Mouse (Mus musculus): ENCODE measurements around the gene Rap1a. TPM values are rescaled to one million over a fixed set of nuclear protein-coding genes. Genes with fewer than 3 reads are reported as not detected.

Gene Rap1a
- polyA plus RNA-seq, 1 experiment from 2014 or later: 84.3 TPM

DNA sequence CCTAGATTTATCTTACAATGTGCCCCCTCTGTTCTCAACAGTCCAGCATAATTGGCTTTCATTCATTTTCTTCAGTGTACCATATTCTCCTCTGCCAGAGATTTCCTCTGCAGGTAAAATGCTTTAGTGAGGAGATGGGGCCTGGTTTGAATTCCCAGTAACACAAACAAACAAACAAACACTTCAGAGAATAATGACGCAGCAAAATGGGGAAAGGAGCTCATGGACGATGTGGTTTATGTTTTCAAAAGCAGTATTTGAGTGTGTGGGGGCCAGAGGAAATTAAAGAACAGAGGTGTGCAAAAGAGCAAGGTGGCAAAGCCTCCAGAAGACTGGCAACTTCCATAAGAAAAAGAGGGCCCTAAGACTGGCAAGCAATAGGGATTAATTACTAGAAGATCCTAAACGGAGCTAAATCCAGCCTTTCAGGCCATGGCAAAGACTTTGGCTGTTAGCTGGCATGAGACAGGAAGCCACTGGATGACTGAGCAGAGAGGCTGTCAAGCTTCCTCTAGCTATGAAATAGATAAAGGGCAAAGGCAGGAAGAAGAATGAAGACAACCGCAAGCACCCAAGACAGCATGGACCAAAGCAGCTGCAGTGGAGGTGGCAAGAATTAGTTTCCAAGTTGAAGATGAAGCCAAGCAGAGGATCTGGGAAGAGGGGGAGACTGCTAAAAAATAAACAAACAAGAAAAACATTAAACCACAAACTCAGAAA is 37.8 kb downstream of the Rap1a start:
- ATAC-seq (replicated peaks; ENCODE audit: low FRiP score) (no peak), DNase-seq (ENCODE audit: low spot score) (no peak)
- 73% methylated on average over 4 of the region's 4 CpGs for WGBS
- Histone ChIP-seq H3K9me3 (ENCODE audit: control insufficient read depth, low read length) (no peaks in the 10 kb centered on the region), H3K4me2 (ENCODE audit: low read depth, low read length, severe bottlenecking) (no peak overlapping the region), H3K27me3 (ENCODE audit: control insufficient read depth, insufficient read depth, low read length) (no peaks in the 10 kb centered on the region), H3K4me3 (ENCODE audit: low read depth, low read length) (no peak overlapping the region), H3K9ac (ENCODE audit: low read length) (no peak overlapping the region), H3K27ac (ENCODE audit: low read depth, low read length) (no peak overlapping the region), H3K36me3 (ENCODE audit: control insufficient read depth, insufficient read depth, low read length) (no peaks in the 10 kb centered on the region), H3K4me1 (replicated peaks; ENCODE audit: control insufficient read depth, insufficient read depth, low read length) (no peaks in the 10 kb centered on the region)

DNA sequence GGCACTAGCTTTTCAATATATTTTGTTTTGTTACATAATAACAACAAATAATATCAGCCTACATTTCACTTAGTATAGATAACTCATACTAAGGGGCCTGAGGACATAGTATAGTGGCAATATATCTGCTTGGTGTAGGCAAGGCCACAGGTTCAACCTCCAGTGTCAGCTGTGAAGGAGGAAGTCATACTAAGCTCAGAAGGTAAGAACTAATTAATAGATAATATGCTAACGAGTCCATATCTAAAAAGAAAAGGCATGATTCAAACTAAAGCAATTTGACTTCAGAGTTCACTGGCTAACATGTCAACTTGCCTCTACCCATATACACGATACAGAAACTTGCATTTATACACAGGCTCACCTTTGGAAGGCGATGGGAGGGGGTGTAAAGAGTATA is 41.1 kb downstream of the Rap1a start:
- no peak for ATAC-seq (replicated peaks; ENCODE audit: low FRiP score)
- H3K9ac ChIP-seq (ENCODE audit: low read length): no peak overlapping the region
- H3K4me2 ChIP-seq (ENCODE audit: low read depth, low read length, severe bottlenecking): no peak overlapping the region
- DNase-seq (ENCODE audit: low spot score): no peak
- 96% methylated on average over 3 of the region's 3 CpGs for WGBS
- no peaks in the 10 kb centered on the region for H3K9me3 ChIP-seq (ENCODE audit: control insufficient read depth, low read length)
- no peaks in the 10 kb centered on the region for H3K27me3 ChIP-seq (ENCODE audit: control insufficient read depth, insufficient read depth, low read length)
- no peak overlapping the region for H3K4me3 ChIP-seq (ENCODE audit: low read depth, low read length)
- H3K36me3 ChIP-seq (ENCODE audit: control insufficient read depth, insufficient read depth, low read length): no peaks in the 10 kb centered on the region
- no peaks in the 10 kb centered on the region for H3K4me1 ChIP-seq (replicated peaks; ENCODE audit: control insufficient read depth, insufficient read depth, low read length)
- H3K27ac ChIP-seq (ENCODE audit: low read depth, low read length): no peak overlapping the region

DNA sequence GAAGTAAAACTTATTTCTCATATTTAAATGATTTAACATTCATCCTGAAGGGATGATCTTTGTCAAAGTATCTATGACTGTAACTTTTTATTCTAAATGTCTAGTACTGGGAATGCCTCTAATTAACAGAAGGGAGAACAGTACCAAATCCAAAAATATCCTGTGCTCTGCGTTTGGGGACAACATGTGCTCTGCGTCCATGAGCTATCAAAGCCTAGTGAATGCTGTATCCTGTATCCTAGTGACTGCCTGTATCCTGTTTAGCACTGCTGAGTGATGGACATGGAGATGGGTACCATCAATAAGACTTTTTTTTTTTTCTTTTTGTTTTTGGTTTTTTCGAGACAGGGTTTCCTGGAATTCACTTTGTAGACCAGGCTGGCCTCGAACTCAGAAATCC is 42.5 kb downstream of the Rap1a start:
- DNase-seq (ENCODE audit: low spot score) (no peak), ATAC-seq (replicated peaks; ENCODE audit: low FRiP score) (no peak)
- Histone ChIP-seq H3K4me1 (replicated peaks; ENCODE audit: control insufficient read depth, insufficient read depth, low read length) (no peaks in the 10 kb centered on the region), H3K4me2 (ENCODE audit: low read depth, low read length, severe bottlenecking) (no peak overlapping the region), H3K27me3 (ENCODE audit: control insufficient read depth, insufficient read depth, low read length) (no peaks in the 10 kb centered on the region), H3K36me3 (ENCODE audit: control insufficient read depth, insufficient read depth, low read length) (no peaks in the 10 kb centered on the region), H3K27ac (ENCODE audit: low read depth, low read length) (no peak overlapping the region), H3K4me3 (ENCODE audit: low read depth, low read length) (no peak overlapping the region), H3K9ac (ENCODE audit: low read length) (no peak overlapping the region), H3K9me3 (ENCODE audit: control insufficient read depth, low read length) (no peaks in the 10 kb centered on the region)
- WGBS: 97% methylated on average over 4 of the region's 4 CpGs

DNA sequence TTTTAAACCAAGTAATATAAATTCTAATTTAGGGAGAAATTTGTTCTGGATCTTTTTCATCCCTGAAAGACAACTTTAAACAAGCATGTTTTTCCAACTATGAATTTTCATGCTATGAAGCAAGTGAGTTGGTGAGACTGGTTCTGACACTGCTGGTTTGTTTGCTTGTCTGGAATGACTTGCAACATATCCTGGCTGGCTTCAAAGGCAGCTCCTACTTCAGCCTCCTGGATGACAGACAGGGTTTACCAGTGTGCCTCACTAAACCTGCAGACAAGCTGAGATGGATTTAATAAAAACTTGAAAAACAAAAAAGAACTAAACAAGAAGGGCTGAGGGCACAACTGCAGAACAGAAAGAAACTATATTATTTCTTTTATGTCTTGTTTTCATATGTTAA is 43.0 kb downstream of the Rap1a start:
- no peak for ATAC-seq (replicated peaks; ENCODE audit: low FRiP score)

DNA sequence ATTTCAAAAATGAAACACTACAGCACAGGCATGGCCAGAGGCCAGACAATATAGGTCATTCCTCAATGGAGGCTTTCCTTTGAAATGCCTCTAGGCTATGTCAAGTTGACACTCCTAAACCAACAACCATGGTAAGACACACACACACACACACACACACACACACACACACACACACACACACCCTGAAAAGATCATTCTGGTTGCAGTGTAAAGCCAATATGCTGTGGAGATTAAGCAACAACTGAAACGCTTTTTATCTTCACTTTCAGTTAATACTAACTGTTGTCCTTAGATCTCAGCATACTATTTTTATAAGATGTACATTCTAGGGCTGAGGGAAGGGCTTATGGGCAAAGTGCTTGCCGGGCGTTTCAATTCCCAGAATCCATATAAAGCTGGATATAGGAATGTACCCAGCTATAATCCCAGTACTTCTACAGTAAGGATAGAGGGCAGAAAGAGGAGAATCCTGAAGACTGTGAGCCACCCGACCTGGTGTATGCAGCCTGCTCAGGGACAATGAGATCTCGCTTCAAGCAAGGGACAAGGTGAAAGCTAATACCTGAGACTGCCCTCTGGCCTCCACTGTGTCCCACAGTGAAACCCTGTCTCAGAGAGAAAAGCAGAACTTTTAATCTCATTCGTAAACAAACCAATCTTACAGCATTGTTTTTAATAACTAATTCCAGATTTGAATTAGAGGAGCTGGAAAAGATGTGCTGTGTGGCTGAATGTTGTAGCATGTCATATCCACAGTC is 43.6 kb downstream of the Rap1a start:
- no peak overlapping the region for H3K27ac ChIP-seq (ENCODE audit: low read depth, low read length)
- no peak overlapping the region for H3K9ac ChIP-seq (ENCODE audit: low read length)
- H3K4me2 ChIP-seq (ENCODE audit: low read depth, low read length, severe bottlenecking): no peak overlapping the region
- DNase-seq (ENCODE audit: low spot score) (no peak), ATAC-seq (replicated peaks; ENCODE audit: low FRiP score) (no peak)
- WGBS: 81% methylated on average over 6 of the region's 6 CpGs
- H3K27me3 ChIP-seq (ENCODE audit: control insufficient read depth, insufficient read depth, low read length): no peaks in the 10 kb centered on the region
- H3K36me3 ChIP-seq (ENCODE audit: control insufficient read depth, insufficient read depth, low read length): no peaks in the 10 kb centered on the region
- no peak overlapping the region for H3K4me3 ChIP-seq (ENCODE audit: low read depth, low read length)
- H3K4me1 ChIP-seq (replicated peaks; ENCODE audit: control insufficient read depth, insufficient read depth, low read length): no peaks in the 10 kb centered on the region
- no peaks in the 10 kb centered on the region for H3K9me3 ChIP-seq (ENCODE audit: control insufficient read depth, low read length)

More for the DNA sequence above, 43.0 kb downstream of the Rap1a start:
- DNase-seq (ENCODE audit: low spot score): no peak
- H3K9ac ChIP-seq (ENCODE audit: low read length): no peak overlapping the region
- H3K9me3 ChIP-seq (ENCODE audit: control insufficient read depth, low read length): no peaks in the 10 kb centered on the region
- H3K4me2 ChIP-seq (ENCODE audit: low read depth, low read length, severe bottlenecking): no peak overlapping the region
- H3K4me1 ChIP-seq (replicated peaks; ENCODE audit: control insufficient read depth, insufficient read depth, low read length): no peaks in the 10 kb centered on the region
- no peak overlapping the region for H3K4me3 ChIP-seq (ENCODE audit: low read depth, low read length)
- no peaks in the 10 kb centered on the region for H3K27me3 ChIP-seq (ENCODE audit: control insufficient read depth, insufficient read depth, low read length)
- H3K27ac ChIP-seq (ENCODE audit: low read depth, low read length): no peak overlapping the region
- no peaks in the 10 kb centered on the region for H3K36me3 ChIP-seq (ENCODE audit: control insufficient read depth, insufficient read depth, low read length)

DNA sequence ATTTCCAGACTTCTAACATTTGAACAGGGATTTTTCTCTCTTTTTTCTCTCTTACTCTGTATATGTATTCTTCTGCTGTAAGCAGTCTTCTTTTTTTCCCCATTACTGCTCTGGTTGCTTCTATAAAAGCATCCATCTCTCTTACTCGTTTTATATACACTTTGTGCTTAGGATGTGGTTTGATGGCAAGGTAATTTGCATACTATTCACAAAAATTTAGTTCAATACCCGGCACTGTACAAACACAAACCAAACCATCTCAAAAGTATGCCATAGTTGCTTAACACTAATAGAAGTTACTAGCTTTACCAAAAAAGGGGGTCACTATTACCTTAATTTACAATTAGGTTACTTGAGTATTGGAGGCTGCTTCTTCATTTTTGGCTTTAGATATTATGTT is 44.6 kb downstream of the Rap1a start:
- Histone ChIP-seq H3K4me2 (ENCODE audit: low read depth, low read length, severe bottlenecking) (no peak overlapping the region), H3K27me3 (ENCODE audit: control insufficient read depth, insufficient read depth, low read length) (no peaks in the 10 kb centered on the region), H3K4me3 (ENCODE audit: low read depth, low read length) (no peak overlapping the region), H3K9me3 (ENCODE audit: control insufficient read depth, low read length) (no peaks in the 10 kb centered on the region), H3K36me3 (ENCODE audit: control insufficient read depth, insufficient read depth, low read length) (no peaks in the 10 kb centered on the region), H3K27ac (ENCODE audit: low read depth, low read length) (no peak overlapping the region), H3K9ac (ENCODE audit: low read length) (no peak overlapping the region), H3K4me1 (replicated peaks; ENCODE audit: control insufficient read depth, insufficient read depth, low read length) (no peaks in the 10 kb centered on the region)
- DNase-seq (ENCODE audit: low spot score) (no peak), ATAC-seq (replicated peaks; ENCODE audit: low FRiP score) (no peak)
- WGBS: 82% methylated on average over 2 of the region's 2 CpGs

DNA sequence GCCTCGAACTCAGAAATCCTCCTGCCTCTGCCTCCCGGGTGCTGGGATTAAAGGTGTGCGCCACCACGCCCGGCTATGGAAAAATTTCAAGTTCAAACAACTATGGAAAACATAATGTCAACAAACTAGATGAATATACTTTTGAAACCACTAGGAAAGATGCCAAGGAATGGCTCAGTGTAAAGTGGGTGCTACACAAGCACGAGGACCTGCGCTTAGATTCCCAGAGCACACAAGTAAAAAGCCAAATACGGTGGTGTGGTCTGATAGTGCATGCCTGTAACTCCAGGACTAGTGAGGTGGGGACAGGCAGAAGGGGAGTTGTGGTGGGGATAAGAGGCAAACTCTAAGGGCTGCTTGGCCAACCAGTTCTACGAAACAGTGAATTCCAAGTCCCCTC is 46.0 kb downstream of the Rap1a start:
- no peaks in the 10 kb centered on the region for H3K27me3 ChIP-seq (ENCODE audit: control insufficient read depth, insufficient read depth, low read length)
- no peak for DNase-seq (ENCODE audit: low spot score)
- no peak for ATAC-seq (replicated peaks; ENCODE audit: low FRiP score)
- H3K27ac ChIP-seq (ENCODE audit: low read depth, low read length): no peak overlapping the region
- 96% methylated on average over 9 of the region's 9 CpGs for WGBS
- no peaks in the 10 kb centered on the region for H3K9me3 ChIP-seq (ENCODE audit: control insufficient read depth, low read length)
- H3K4me3 ChIP-seq (ENCODE audit: low read depth, low read length): no peak overlapping the region
- no peaks in the 10 kb centered on the region for H3K36me3 ChIP-seq (ENCODE audit: control insufficient read depth, insufficient read depth, low read length)
- no peaks in the 10 kb centered on the region for H3K4me1 ChIP-seq (replicated peaks; ENCODE audit: control insufficient read depth, insufficient read depth, low read length)
- H3K4me2 ChIP-seq (ENCODE audit: low read depth, low read length, severe bottlenecking): no peak overlapping the region
- no peak overlapping the region for H3K9ac ChIP-seq (ENCODE audit: low read length)

DNA sequence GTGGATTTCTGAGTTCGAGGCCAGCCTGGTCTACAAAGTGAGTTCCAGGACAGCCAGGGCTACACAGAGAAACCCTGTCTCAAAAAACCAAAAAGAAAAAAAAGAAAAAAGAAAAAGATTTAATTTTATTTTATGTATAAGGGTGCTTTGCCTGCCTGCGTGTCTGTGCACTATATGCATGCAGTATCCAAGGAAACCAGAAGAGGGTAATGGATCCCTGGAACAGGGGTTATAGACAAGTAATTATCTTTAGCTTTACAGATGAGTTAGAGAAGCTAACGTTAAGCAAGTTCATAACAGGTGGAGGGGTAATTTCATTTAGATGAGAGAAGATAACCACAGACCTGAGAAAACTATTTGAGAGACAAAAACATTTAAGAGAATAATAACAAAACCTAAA is 47.0 kb downstream of the Rap1a start:
- no peak overlapping the region for H3K4me3 ChIP-seq (ENCODE audit: low read depth, low read length)
- H3K36me3 ChIP-seq (ENCODE audit: control insufficient read depth, insufficient read depth, low read length): no peaks in the 10 kb centered on the region
- H3K4me2 ChIP-seq (ENCODE audit: low read depth, low read length, severe bottlenecking): no peak overlapping the region
- H3K27me3 ChIP-seq (ENCODE audit: control insufficient read depth, insufficient read depth, low read length): no peaks in the 10 kb centered on the region
- no peak for ATAC-seq (replicated peaks; ENCODE audit: low FRiP score)
- H3K27ac ChIP-seq (ENCODE audit: low read depth, low read length): no peak overlapping the region
- DNase-seq (ENCODE audit: low spot score): no peak
- no peak overlapping the region for H3K9ac ChIP-seq (ENCODE audit: low read length)
- no peaks in the 10 kb centered on the region for H3K9me3 ChIP-seq (ENCODE audit: control insufficient read depth, low read length)
- 83% methylated on average over 2 of the region's 3 CpGs for WGBS
- no peaks in the 10 kb centered on the region for H3K4me1 ChIP-seq (replicated peaks; ENCODE audit: control insufficient read depth, insufficient read depth, low read length)

DNA sequence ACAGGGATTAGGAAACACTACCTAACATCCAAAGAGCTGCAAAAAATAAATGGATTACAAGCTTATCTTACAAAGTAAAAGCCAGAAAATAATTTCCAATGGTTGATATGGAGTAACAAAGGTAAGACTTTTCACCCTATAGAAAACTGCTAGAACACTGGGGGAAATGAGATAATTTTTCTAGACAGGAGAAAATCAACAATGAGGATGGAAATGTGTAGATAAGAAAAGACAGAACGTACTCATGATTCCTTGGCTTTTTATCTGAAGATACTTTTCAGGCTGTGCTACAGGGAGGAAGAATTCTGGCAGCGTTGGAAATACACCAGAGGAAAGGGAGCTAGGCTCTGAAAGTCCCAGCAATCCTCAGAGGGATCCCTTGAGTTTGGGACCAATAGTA is 50.3 kb downstream of the Rap1a start:
- Histone ChIP-seq H3K4me2 (ENCODE audit: low read depth, low read length, severe bottlenecking) (no peak overlapping the region), H3K27me3 (ENCODE audit: control insufficient read depth, insufficient read depth, low read length) (no peaks in the 10 kb centered on the region), H3K9me3 (ENCODE audit: control insufficient read depth, low read length) (no peaks in the 10 kb centered on the region), H3K9ac (ENCODE audit: low read length) (no peak overlapping the region), H3K4me1 (replicated peaks; ENCODE audit: control insufficient read depth, insufficient read depth, low read length) (no peaks in the 10 kb centered on the region), H3K36me3 (ENCODE audit: control insufficient read depth, insufficient read depth, low read length) (no peaks in the 10 kb centered on the region), H3K27ac (ENCODE audit: low read depth, low read length) (no peak overlapping the region), H3K4me3 (ENCODE audit: low read depth, low read length) (no peak overlapping the region)
- no peak for DNase-seq (ENCODE audit: low spot score)
- no peak for ATAC-seq (replicated peaks; ENCODE audit: low FRiP score)
- 87% methylated on average over 2 of the region's 2 CpGs for WGBS

Measured in forebrain, embryonic 11.5 days (tissue).